Mouse (Mus musculus): ENCODE data around the gene 6430548M08Rik.
A peak's percentile ranks its signal among the peaks of the same experiment; 100 is the strongest.

6430548M08Rik gene

GRCm38 (mm10) chr8:120143911-120144651 is 30.1 kb downstream of the 6430548M08Rik start:
- DNase-seq (ENCODE audit: low spot score in 2 of 2) = peak; percentile 56 to 60

GRCm38 (mm10) chr8:120144652-120145301 is 30.8 kb downstream of the 6430548M08Rik start:
- DNase-seq (ENCODE audit: low spot score in 2 of 2) = peak; percentile 67 to 69

DNA sequence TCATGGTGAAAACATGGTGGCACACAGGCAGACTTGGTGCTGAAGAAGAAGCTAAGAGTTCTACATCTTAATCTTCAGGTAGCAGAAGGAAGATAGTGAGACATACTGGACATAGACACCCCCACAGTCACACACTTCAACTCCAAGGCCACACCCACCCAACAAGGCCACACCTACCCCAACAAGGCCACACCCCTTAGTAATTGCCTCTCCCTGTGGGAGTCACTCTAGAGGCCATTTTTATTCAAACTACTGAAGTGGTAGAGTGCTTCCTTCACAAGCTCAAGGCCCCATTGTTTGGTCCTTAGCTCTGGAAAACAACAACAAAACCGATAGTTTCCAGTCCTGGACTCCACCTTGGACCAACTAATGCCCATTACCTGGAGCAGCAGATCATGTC is 32.1 kb downstream of the 6430548M08Rik start:
- no peak for DNase-seq (ENCODE audit: low spot score in 2 of 2)

GRCm38 (mm10) chr8:120150028-120150427 is 36.1 kb downstream of the 6430548M08Rik start:
- DNase-seq (ENCODE audit: low spot score in 2 of 2) = no peak

GRCm38 (mm10) chr8:120151151-120151550 is 37.2 kb downstream of the 6430548M08Rik start:
- DNase-seq (ENCODE audit: low spot score in 2 of 2) = no peak

- DNase-seq (ENCODE audit: low spot score in 2 of 2) = no peak
Observed at GRCm38 (mm10) chr8:120152636-120153035, 38.7 kb downstream of the 6430548M08Rik start.

DNA sequence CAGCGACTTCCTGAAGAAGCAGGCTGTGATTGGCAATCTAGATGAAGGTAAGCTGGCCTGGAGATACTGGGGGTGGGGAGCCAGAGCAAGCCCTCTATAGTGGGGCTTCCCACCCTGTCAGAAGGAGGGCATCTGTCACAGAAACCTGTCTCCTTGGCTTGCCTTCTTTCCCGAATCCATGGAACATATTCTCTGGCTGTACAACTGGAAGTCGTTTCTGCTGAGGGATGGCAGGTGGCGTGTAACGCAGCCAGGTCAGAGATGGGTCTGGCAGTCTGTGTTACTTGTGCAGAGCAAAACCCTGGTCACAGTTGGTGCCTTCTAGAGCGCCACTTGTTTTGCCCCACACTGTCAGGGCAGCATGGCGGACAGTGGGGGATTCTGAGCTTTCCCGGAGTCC is 46.4 kb downstream of the 6430548M08Rik start:
- no peak for DNase-seq (ENCODE audit: low spot score in 2 of 2)

DNA sequence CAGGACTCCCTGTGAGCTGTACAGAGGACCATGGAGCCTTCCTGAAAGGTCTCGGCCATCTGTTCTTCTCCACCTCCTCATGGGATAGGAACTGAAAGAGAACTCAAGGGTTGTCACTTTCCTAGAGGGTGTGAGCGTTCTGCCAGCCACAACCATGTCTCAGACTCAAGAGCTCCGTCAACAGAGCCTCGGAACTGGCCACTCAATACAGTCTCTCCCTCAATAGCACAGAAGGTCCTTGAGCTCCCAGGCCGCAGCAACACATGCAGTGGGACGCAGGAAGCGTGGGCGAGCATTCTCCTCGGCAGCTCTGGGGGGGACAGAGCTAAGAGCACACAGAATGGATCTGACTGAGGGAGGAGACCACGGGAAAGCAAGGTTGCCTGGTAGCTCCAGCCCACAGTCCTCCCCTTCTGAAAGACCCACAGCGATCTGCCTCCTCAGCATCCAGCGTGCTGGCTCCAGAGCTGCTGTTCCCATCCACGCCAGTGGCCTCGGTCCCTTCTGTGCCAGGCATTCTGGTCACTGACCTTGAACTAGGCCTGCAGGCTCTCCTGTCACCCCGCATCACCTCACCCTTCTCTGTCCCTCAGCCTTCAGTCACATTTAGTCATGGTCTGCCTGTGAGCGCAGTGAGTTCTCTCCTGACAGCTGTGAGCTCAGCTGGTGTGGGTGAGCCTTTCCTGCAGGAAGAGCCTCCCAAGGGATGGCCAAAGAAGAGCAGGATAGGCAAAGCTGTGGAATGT is 47.9 kb downstream of the 6430548M08Rik start:
- no peak for DNase-seq (ENCODE audit: low spot score in 2 of 2)

GRCm38 (mm10) chr8:120162404-120162752 is 48.4 kb downstream of the 6430548M08Rik start:
- no peak for DNase-seq (ENCODE audit: low spot score in 2 of 2)

DNA sequence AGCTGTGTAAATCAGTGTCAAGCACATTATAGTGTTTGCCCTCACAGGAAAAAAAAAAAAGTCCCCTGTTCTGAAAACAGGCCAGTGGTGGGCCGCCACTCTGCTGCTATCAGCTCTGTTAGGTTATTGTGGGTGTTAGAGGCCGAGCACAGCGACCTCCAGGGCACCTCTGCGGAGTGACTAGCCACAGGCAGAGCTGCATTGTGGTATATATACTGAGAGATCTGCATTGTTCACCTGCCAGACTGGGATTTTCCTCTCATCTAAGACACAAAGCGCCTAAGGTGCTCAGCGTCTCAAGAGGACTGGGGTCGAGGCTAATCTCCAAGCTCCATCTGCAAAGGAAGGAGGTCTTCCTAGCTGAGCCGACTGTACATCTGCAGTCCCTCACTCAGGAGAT is 49.4 kb downstream of the 6430548M08Rik start:
- no peak for DNase-seq (ENCODE audit: low spot score in 2 of 2)

- no peak for DNase-seq (ENCODE audit: low spot score in 2 of 2)
Observed at GRCm38 (mm10) chr8:120164026-120164425, 50.1 kb downstream of the 6430548M08Rik start.

- no peak for DNase-seq (ENCODE audit: low spot score in 2 of 2)
Observed at GRCm38 (mm10) chr8:120167136-120167535, 53.2 kb downstream of the 6430548M08Rik start.

GRCm38 (mm10) chr8:120167821-120168220 is 53.9 kb downstream of the 6430548M08Rik start:
- DNase-seq (ENCODE audit: low spot score in 2 of 2) = peak; percentile 49 to 60

GRCm38 (mm10) chr8:120169119-120169518 is 55.2 kb downstream of the 6430548M08Rik start:
- no peak for DNase-seq (ENCODE audit: low spot score in 2 of 2)

DNA sequence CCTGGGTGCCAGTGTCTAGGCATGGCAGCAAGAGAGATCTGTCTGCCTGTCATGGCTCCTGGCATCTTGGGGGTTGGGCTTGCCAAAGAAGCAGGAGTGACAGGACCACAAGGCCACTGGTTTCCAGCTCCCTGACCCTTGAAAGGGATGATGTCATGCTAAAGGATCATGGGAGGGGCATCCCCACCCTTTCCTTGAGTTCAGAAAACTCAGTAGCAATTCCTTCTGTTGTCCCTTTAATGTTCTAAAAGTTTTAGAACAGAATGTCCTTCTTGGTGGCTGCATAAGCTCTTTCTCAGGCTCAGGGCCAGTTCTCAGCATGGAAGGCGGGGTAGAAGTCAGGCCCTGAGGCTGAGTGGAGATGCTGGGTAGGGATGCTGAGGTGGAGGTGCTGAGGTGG is 59.2 kb downstream of the 6430548M08Rik start:
- DNase-seq (ENCODE audit: low spot score in 2 of 2) = no peak

- DNase-seq (ENCODE audit: low spot score in 2 of 2) = no peak
Observed at GRCm38 (mm10) chr8:120174606-120175005, 60.7 kb downstream of the 6430548M08Rik start.

- DNase-seq (ENCODE audit: low spot score in 2 of 2) = no peak
Observed at GRCm38 (mm10) chr8:120176605-120177004, 62.7 kb downstream of the 6430548M08Rik start.

DNA sequence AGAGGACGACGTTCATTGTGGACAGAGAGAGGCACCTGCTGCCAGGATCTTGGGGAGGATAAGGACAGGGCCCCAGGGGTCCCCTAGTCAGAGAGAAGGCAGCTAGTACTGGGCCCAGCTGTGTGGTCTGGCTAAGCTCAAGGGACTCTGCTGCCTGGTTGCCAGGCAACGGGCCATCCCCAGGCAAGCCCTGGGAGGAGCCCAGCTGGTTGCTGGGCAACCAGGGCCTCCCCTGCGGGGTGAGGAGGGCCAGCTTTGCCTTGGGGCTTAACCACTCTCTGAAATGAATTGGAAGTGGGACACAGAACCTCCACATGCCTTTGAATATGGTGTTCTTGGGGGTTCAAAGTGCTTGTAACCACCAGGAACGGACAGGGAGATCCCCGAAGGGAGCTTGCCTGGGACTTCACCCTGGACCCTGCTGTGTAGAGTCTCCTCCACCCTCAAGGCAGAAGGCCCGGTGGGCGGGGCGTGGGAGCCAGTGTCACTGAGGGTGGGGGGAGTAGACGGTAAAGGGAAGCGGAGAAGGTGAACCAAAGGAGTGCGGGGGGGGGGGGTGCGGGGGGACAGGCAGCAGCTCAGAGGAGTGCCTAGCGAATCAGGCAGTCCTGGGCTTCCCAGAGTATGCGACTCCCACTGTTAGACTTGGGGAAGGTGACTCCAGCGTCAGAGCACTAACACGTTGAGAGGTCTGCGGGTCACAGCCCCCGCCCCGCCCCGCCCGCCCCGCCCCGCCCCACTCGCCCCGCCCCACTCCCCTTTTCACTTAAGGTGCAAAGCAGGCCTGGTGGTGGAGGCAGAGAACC is 63.6 kb downstream of the 6430548M08Rik start, which contains the start of gene Fam92b:
Gene Fam92b (minus strand): TSS at position 149 of the 806 bp plus-strand sequence.
- peak; percentile 57 to 65 for DNase-seq (ENCODE audit: low spot score in 2 of 2)

DNA sequence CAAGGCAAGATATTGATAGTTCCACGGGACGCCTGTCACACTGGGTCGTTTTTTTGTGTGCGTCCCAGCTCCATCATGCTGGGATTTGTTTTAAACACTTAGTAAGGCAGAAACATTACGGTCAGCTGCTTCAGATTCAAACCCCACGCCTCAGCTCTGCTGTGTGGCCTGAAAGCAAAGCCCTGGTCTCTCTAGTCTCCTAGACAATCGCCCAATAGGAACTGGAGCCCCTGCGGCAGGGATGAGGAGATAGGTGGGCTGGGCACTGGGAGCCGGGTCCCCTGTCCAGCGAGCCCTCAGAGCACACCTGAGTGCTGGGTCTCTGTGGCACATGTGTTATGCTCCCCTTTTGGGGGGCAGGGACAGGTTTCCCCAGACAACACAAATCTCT is 64.2 kb downstream of the 6430548M08Rik start:
- DNase-seq (ENCODE audit: low spot score in 2 of 2) = no peak

DNA sequence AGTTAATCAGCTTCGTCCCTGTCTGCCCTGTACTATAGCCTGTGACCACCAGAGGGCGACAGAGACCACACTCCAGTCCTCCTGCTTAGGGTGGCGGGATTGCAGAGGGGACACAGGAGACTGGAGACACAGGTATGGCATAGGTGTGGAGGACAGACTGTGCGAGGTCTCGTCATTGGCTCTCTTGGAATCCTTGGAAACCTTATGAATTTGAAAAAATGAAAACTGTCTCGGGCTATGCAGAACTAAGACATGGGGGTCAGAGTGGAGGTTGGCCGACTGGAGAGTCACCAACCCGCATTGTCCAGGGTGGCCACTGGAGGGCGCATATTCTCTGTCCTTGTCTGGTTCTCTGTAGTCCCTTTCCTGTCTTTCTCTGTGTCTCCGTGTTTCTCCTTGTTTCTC is 65.1 kb downstream of the 6430548M08Rik start:
- DNase-seq (ENCODE audit: low spot score in 2 of 2) = peak; percentile 90 to 95

DNA sequence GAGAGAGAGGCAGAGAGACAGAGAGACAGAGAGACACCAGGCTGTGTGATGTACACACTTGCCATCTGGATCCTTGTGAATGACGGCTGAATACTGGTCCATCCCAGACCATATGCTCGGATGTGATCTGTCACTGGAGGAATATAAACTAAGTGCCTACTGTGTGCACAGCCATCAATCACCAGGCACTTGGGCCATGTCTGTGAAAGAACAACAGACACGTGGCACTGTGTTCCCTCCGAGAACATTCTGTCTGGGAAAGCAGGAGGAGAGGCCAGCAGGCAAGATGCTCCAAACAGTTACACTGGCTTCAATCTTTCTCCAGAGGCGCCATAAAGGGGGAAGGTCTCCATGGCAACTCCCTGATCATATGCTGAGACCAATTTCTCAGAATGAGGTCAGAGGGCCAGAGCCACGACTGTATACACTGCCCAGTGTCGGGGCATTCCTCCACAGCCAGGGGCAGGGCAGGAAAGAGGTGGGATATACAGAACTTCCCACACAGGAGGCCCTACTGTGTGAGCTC is 66.6 kb downstream of the 6430548M08Rik start:
- DNase-seq (ENCODE audit: low spot score in 2 of 2) = no peak

Data from frontal cortex, postnatal 36 days (tissue).